Mouse (Mus musculus): ENCODE measurements around the gene Gm10229.
"Not testable (repeated sequence)": the region's sequence is repeated elsewhere in the genome, so short reads cannot be mapped to it uniquely, and the experiment has no call there.

Gm10229 gene

GRCm38 (mm10) chr16:89014984-89015383, at the start of gene Gm10229:
Gm10229 (plus strand) TSS chr16:89015284.
- DNase-seq: not testable (repeated sequence)

- DNase-seq: no peak
Measured at GRCm38 (mm10) chr16:89010659-89011058, 4.4 kb upstream of the Gm10229 start, which contains the start of gene Krtap22-2. Krtap22-2 (minus strand) TSS chr16:89010759.

GRCm38 (mm10) chr16:89013973-89014372, 1.1 kb upstream of the Gm10229 start:
- no peak for DNase-seq

GRCm38 (mm10) chr16:89031399-89031798, 16.3 kb downstream of the Gm10229 start, which contains the start of gene Krtap6-1:
Krtap6-1 (plus strand) TSS chr16:89031699.
- not testable (repeated sequence) for DNase-seq

- DNase-seq: not testable (repeated sequence)
Measured at GRCm38 (mm10) chr16:89041372-89041771, 26.3 kb downstream of the Gm10229 start, which contains the start of gene Gm10228. Gm10228 (minus strand) TSS chr16:89041472.

GRCm38 (mm10) chr16:89047783-89048182, 32.7 kb downstream of the Gm10229 start, which contains the start of gene Krtap6-5:
Krtap6-5 (minus strand) TSS chr16:89047883.
- no peak for DNase-seq

GRCm38 (mm10) chr16:89063902-89064301, 48.8 kb downstream of the Gm10229 start, which contains the start of gene 1110025L11Rik:
1110025L11Rik (minus strand) TSS chr16:89064002.
- DNase-seq: not testable (repeated sequence)

Measured in cerebellum, postnatal 36 days (tissue).